Mouse (Mus musculus) heart, embryonic 16.5 days (tissue): ENCODE measurements around the gene Rcn1. TPM values are rescaled to one million over a fixed set of nuclear protein-coding genes. Genes with fewer than 3 reads are reported as not detected.
A peak's percentile ranks its signal among the peaks of the same experiment; 100 is the strongest.

ENCODE experiments used
- ATAC-seq: fragments of 200-750 bp; cut with Nextera tagmentation; replicated peaks from 2 replicates; pipeline ENCODE4 v1.8.0; 2017; ENCODE audit warnings: moderate number of reproducible peaks; ENCODE audit not compliant: insufficient read depth, low FRiP score; ENCODE audit errors: extremely low read depth
- H3K27ac ChIP-seq: fragments of 300-500 bp; sonication (generic); 2 replicates; pipeline ENCODE4 v1.5.1; 2014; ENCODE audit warnings: mild to moderate bottlenecking, low read length, control low read depth, moderate library complexity
- H3K27me3 ChIP-seq: fragments of 300-500 bp; sonication (generic); 2 replicates; pipeline ENCODE4 v1.6.1; 2014; ENCODE audit warnings: low read length, mixed read lengths; ENCODE audit not compliant: control insufficient read depth, insufficient read depth
- H3K36me3 ChIP-seq: fragments of 300-500 bp; sonication (generic); 2 replicates; pipeline ENCODE4 v1.6.1; 2014; ENCODE audit not compliant: control insufficient read depth, insufficient read depth
- H3K4me1 ChIP-seq: fragments of 300-500 bp; sonication (generic); 2 replicates; pipeline ENCODE4 v1.6.1; 2014; ENCODE audit warnings: low read length, mixed read lengths; ENCODE audit not compliant: control insufficient read depth, insufficient read depth
- H3K4me2 ChIP-seq: fragments of 300-500 bp; sonication (generic); 2 replicates; pipeline ENCODE4 v1.6.1; 2014; ENCODE audit warnings: low read depth, mild to moderate bottlenecking, control low read depth, low read length
- H3K4me3 ChIP-seq: fragments of 300-500 bp; sonication (generic); 2 replicates; pipeline ENCODE4 v1.5.1; 2014; ENCODE audit warnings: mild to moderate bottlenecking, control low read depth, low read length
- H3K9ac ChIP-seq: fragments of 300-500 bp; sonication (generic); 2 replicates; pipeline ENCODE4 v1.6.1; 2014; ENCODE audit warnings: low read length, control low read depth
- H3K9me3 ChIP-seq: fragments of 300-500 bp; sonication (generic); replicated peaks from 2 replicates; pipeline ENCODE4 v1.6.1; 2016; ENCODE audit warnings: low read length; ENCODE audit not compliant: control insufficient read depth
- WGBS: fragments of 180-500 bp; shearing (Covaris S2); extraction: QIAGEN DNeasy Blood & Tissue Kit; methylation state at CpG from one replicate; pipeline ENCODE4 v1.1.7; 2014; 5-methylcytosine and 5-hydroxymethylcytosine counted together
- polyA plus RNA-seq: library from polyadenylated mRNA; unstranded; fragments of >200 nt; fragmentation: Nextera tagmentation; extraction: Ambion mirVana; gene quantifications from 2 replicates; pipeline ENCODE4 v1.2.1, GENCODE M21; 2015

Gene Rcn1
- polyA plus RNA-seq, 1 experiment from 2014 or later = 123 TPM

DNA sequence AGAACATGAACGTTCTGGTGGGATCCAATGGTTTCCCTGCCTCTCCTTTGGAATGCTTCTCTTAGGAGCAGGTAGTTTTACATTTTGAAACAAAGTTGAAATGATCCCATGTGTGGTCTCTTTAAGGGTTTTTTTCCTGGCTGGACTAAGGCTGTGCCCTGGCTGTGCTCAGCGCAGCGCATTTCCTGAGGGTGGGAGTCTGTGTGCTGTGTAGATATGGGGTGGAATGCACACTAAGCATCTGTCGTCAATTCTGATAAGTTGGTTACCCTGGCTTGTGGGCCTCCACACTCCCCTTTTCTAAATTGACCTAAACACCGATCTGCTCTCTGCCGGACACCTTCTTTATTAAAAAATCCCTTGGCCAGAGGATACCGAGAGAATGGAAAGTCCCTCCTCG lies 28.3 kb upstream of the Rcn1 start:
- peak overlapping the region; percentile 55 for H3K4me2 ChIP-seq
- H3K9me3 ChIP-seq = no peaks in the 10 kb centered on the region
- no peaks in the 10 kb centered on the region for H3K36me3 ChIP-seq
- no peaks in the 10 kb centered on the region; the same call in 1 of the 2 replicates for H3K27me3 ChIP-seq
- 26% methylated on average over 8 of the region's 8 CpGs for WGBS
- H3K4me3 ChIP-seq = no peak overlapping the region
- H3K27ac ChIP-seq = no peak overlapping the region
- H3K4me1 ChIP-seq = peaks cover 7% of the 10 kb centered on the region; the same call in 1 of the 2 replicates
- H3K9ac ChIP-seq = no peak overlapping the region
- ATAC-seq = peak; percentile 73

GRCm38 (mm10) chr2:105418629-105419227 lies 19.6 kb upstream of the Rcn1 start:
- Histone ChIP-seq H3K27ac (no peak overlapping the region), H3K36me3 (no peaks in the 10 kb centered on the region), H3K4me3 (no peak overlapping the region), H3K9ac (no peak overlapping the region), H3K27me3 (no peaks in the 10 kb centered on the region), H3K4me1 (no peaks in the 10 kb centered on the region; the same call in 1 of the 2 replicates), H3K9me3 (peaks cover 3% of the 10 kb centered on the region; the same call in 1 of the 2 replicates), H3K4me2 (no peak overlapping the region)
- no peak for ATAC-seq
- WGBS = 82% methylated on average over 12 of the region's 12 CpGs

DNA sequence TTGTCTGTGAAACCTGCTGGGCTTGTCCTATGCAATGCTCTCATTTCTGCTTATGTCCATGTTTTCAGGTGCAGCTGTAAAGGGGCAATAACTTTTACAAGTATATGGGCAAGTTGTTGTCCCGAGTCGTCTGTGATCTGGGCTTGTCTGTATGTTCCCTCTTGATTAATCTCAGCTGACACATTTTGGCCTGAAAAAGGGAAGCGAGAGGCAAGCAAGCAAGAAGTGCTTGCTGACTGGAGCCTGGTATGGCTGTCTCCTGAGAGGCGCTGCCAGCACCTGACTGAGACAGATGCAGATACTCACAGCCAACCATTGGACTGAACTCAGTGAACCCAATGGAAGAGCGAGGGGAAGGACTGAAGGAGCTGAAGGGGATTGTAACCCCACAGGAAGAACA lies 18.5 kb upstream of the Rcn1 start:
- Histone ChIP-seq H3K4me2 (no peak overlapping the region), H3K9me3 (peaks cover 3% of the 10 kb centered on the region; the same call in 1 of the 2 replicates), H3K27ac (no peak overlapping the region), H3K9ac (no peak overlapping the region), H3K4me3 (no peak overlapping the region), H3K36me3 (no peaks in the 10 kb centered on the region), H3K4me1 (no peaks in the 10 kb centered on the region; the same call in 1 of the 2 replicates), H3K27me3 (no peaks in the 10 kb centered on the region)
- WGBS = 68% methylated on average over 5 of the region's 5 CpGs
- ATAC-seq = no peak

GRCm38 (mm10) chr2:105416660-105417348 lies 17.7 kb upstream of the Rcn1 start:
- H3K9me3 ChIP-seq = peaks cover 3% of the 10 kb centered on the region; the same call in 1 of the 2 replicates
- no peaks in the 10 kb centered on the region for H3K36me3 ChIP-seq
- 54% methylated on average over 8 of the region's 8 CpGs for WGBS
- H3K4me2 ChIP-seq = no peak overlapping the region
- H3K4me3 ChIP-seq = no peak overlapping the region
- ATAC-seq = no peak
- no peak overlapping the region for H3K27ac ChIP-seq
- H3K27me3 ChIP-seq = no peaks in the 10 kb centered on the region
- H3K9ac ChIP-seq = no peak overlapping the region
- H3K4me1 ChIP-seq = no peaks in the 10 kb centered on the region; the same call in 1 of the 2 replicates

- Histone ChIP-seq H3K27ac (no peak overlapping the region), H3K36me3 (no peaks in the 10 kb centered on the region), H3K9me3 (peaks cover 3% of the 10 kb centered on the region; the same call in 1 of the 2 replicates), H3K4me2 (no peak overlapping the region), H3K27me3 (no peaks in the 10 kb centered on the region), H3K4me1 (no peaks in the 10 kb centered on the region; the same call in 1 of the 2 replicates), H3K9ac (no peak overlapping the region), H3K4me3 (no peak overlapping the region)
- 71% methylated on average over 7 of the region's 7 CpGs for WGBS
- no peak for ATAC-seq
Measured at GRCm38 (mm10) chr2:105416046-105416659, 17.0 kb upstream of the Rcn1 start.

GRCm38 (mm10) chr2:105414309-105414708 lies 15.2 kb upstream of the Rcn1 start:
- no peaks in the 10 kb centered on the region for H3K27me3 ChIP-seq
- ATAC-seq = no peak
- WGBS = 30% methylated on average over 2 of the region's 2 CpGs

GRCm38 (mm10) chr2:105409253-105409652 lies 10.1 kb upstream of the Rcn1 start:
- Histone ChIP-seq H3K27ac (no peak overlapping the region), H3K9me3 (no peaks in the 10 kb centered on the region), H3K4me2 (no peak overlapping the region), H3K36me3 (no peaks in the 10 kb centered on the region), H3K4me1 (no peaks in the 10 kb centered on the region; the same call in 1 of the 2 replicates), H3K9ac (no peak overlapping the region), H3K27me3 (no peaks in the 10 kb centered on the region), H3K4me3 (no peak overlapping the region)
- 95% methylated on average over 1 of the region's 1 CpGs for WGBS
- ATAC-seq = no peak

More at GRCm38 (mm10) chr2:105414309-105414708, 15.2 kb upstream of the Rcn1 start:
- Histone ChIP-seq H3K4me2 (no peak overlapping the region), H3K9ac (no peak overlapping the region), H3K4me1 (no peaks in the 10 kb centered on the region; the same call in 1 of the 2 replicates), H3K36me3 (no peaks in the 10 kb centered on the region), H3K27ac (no peak overlapping the region), H3K9me3 (no peaks in the 10 kb centered on the region), H3K4me3 (no peak overlapping the region)

- Histone ChIP-seq H3K4me1 (no peaks in the 10 kb centered on the region; the same call in 1 of the 2 replicates), H3K4me3 (no peak overlapping the region), H3K4me2 (no peak overlapping the region), H3K9me3 (no peaks in the 10 kb centered on the region), H3K27me3 (no peaks in the 10 kb centered on the region), H3K27ac (no peak overlapping the region), H3K36me3 (no peaks in the 10 kb centered on the region), H3K9ac (no peak overlapping the region)
- 33% methylated on average over 4 of the region's 4 CpGs for WGBS
- ATAC-seq = peak; percentile 55
Measured at GRCm38 (mm10) chr2:105408511-105408910, 9.4 kb upstream of the Rcn1 start.

DNA sequence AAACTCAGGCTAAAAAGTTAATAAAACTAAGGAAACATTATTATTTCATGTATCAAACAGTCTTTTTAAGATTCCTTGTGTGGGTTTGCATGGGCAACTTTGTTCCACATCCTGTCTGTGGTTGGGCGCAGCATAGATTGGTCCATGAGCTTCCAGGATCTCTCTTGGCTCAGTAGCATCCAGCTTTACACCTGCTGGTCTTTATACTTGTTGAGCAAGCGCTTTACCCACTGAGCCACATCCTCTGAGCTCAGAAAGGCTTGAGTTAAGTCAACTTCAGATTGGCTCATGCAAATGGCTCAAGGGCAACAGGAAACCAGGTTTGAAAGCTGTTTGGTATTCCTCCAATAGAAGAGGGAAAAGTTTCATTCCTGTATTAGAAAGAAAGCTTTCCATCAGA lies 3.1 kb upstream of the Rcn1 start:
- Histone ChIP-seq H3K4me3 (no peak overlapping the region), H3K9ac (no peak overlapping the region), H3K4me2 (no peak overlapping the region), H3K4me1 (peaks cover 16% of the 10 kb centered on the region), H3K27me3 (no peaks in the 10 kb centered on the region), H3K27ac (no peak overlapping the region), H3K9me3 (no peaks in the 10 kb centered on the region), H3K36me3 (no peaks in the 10 kb centered on the region)
- ATAC-seq = no peak
- 79% methylated on average over 2 of the region's 2 CpGs for WGBS
